Mouse (Mus musculus) heart, embryonic 11.5 days (tissue): ENCODE data around the gene Tex48. TPM values are rescaled to one million over a fixed set of nuclear protein-coding genes. Genes with fewer than 3 reads are reported as not detected.

ENCODE experiments used
- ATAC-seq: fragments of 200-750 bp; cut with Nextera tagmentation; replicated peaks from 2 replicates; pipeline ENCODE4 v1.8.0; 2017; ENCODE audit warnings: moderate library complexity; ENCODE audit not compliant: insufficient number of reproducible peaks, low FRiP score, low TSS enrichment
- H3K27ac ChIP-seq: fragments of 300-500 bp; sonication (generic); 2 replicates; pipeline ENCODE4 v1.5.1; 2014; ENCODE audit warnings: mild to moderate bottlenecking, low read depth, low read length
- H3K27me3 ChIP-seq: fragments of 300-500 bp; sonication (generic); 2 replicates; pipeline ENCODE4 v1.6.1; 2014; ENCODE audit warnings: mild to moderate bottlenecking, low read length, mixed read lengths; ENCODE audit not compliant: control insufficient read depth, insufficient read depth
- H3K36me3 ChIP-seq: fragments of 300-500 bp; sonication (generic); 2 replicates; pipeline ENCODE4 v1.6.1; 2014; ENCODE audit warnings: mild to moderate bottlenecking, low read length, moderate library complexity, mixed read lengths; ENCODE audit not compliant: control insufficient read depth, insufficient read depth
- H3K4me1 ChIP-seq: fragments of 300-500 bp; sonication (generic); 2 replicates; pipeline ENCODE4 v1.6.1; 2014; ENCODE audit warnings: low read length; ENCODE audit not compliant: control insufficient read depth, insufficient read depth
- H3K4me2 ChIP-seq: fragments of 300-500 bp; sonication (generic); 2 replicates; pipeline ENCODE4 v1.6.1; 2014; ENCODE audit warnings: mild to moderate bottlenecking, moderate library complexity
- H3K4me3 ChIP-seq: fragments of 300-500 bp; sonication (generic); 2 replicates; pipeline ENCODE4 v1.5.1; 2014; ENCODE audit warnings: low read depth, low read length
- H3K9ac ChIP-seq: fragments of 300-500 bp; sonication (generic); 2 replicates; pipeline ENCODE4 v1.6.1; 2014; ENCODE audit warnings: mild to moderate bottlenecking, low read depth, low read length, moderate library complexity
- H3K9me3 ChIP-seq: fragments of 300-500 bp; sonication (generic); replicated peaks from 2 replicates; pipeline ENCODE4 v1.6.1; 2016; ENCODE audit warnings: low read length; ENCODE audit not compliant: control insufficient read depth
- WGBS: fragments of 180-500 bp; shearing (Covaris S2); extraction: QIAGEN DNeasy Blood & Tissue Kit; methylation state at CpG from one replicate; pipeline ENCODE4 v1.1.7; 2014; ENCODE audit not compliant: insufficient replicate concordance; 5-methylcytosine and 5-hydroxymethylcytosine counted together
- polyA plus RNA-seq: library from polyadenylated mRNA; unstranded; fragments of >200 nt; fragmentation: Nextera tagmentation; extraction: Ambion mirVana; gene quantifications from 2 replicates; pipeline ENCODE4 v1.2.1, GENCODE M21; 2014

The Tex48 gene
- polyA plus RNA-seq, 1 experiment from 2014 or later, result not detected

DNA sequence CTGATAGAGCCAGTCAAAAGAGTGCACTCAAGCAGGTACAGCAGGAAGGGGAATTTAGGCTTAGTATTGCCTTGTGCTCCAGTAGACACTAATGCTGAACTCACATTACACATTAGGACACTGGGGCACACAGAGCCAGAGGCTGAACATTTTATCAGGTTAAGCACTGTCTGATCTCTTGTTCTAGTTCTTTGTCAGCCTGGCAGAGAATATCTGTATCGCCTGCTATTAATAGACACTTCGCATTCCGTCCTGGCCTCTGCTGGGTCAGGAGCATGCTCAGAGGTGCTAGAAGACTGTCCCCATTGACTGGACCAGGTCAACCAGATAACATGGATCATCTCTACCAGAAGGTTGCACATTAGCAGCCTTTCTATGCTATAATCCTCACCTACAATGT lies 16.7 kb downstream of the Tex48 start:
- no peak overlapping the region for H3K4me2 ChIP-seq
- WGBS, result 41% methylated on average over 3 of the region's 3 CpGs
- ATAC-seq, result no peak; the same call in 1 of the 2 replicates
- H3K9me3 ChIP-seq, result no peaks in the 10 kb centered on the region
- no peak overlapping the region for H3K9ac ChIP-seq
- no peaks in the 10 kb centered on the region for H3K36me3 ChIP-seq
- H3K4me3 ChIP-seq, result no peak overlapping the region
- H3K27ac ChIP-seq, result peak overlapping the region; percentile 35; the same call in 1 of the 2 replicates
- H3K27me3 ChIP-seq, result no peaks in the 10 kb centered on the region
- no peaks in the 10 kb centered on the region for H3K4me1 ChIP-seq

DNA sequence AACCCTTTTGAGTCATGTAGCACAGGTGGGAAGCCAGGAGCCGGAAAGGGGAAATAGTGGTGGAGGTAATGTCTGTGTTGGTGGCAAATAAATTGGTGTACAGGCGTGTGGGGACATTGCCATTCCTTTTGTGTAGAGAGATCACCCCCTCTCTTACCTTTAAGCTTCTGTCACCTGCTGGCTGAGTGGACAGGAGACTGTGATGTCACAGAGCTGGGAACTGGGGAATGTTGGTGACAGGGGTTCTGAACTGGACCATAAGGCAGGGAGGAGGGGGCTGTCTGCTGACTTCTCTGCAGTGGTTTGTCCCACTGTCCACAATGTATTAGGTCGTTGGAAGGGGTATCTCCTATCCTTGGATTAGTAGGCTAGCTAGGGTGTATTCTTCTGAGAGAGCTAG lies 17.3 kb downstream of the Tex48 start, which contains the start of gene Gm11213:
Gene Gm11213, minus strand, starts transcription at position 317 of the 400 bp plus-strand sequence.
- H3K4me2 ChIP-seq, result no peak within 1 kb of the TSS
- H3K36me3 ChIP-seq, result no peaks in the 10 kb centered on the region
- peak within 1 kb of the TSS; percentile 35; the same call in 1 of the 2 replicates for H3K27ac ChIP-seq
- H3K9me3 ChIP-seq, result no peaks in the 10 kb centered on the region
- 0 out of 2 replicates have a peak, but pooled peaks have one; percentile 18 for ATAC-seq
- H3K4me1 ChIP-seq, result no peaks in the 10 kb centered on the region
- WGBS, result 70% methylated on average over 3 of the region's 3 CpGs
- no peak within 1 kb of the TSS for H3K9ac ChIP-seq
- H3K27me3 ChIP-seq, result no peaks in the 10 kb centered on the region
- H3K4me3 ChIP-seq, result no peak within 1 kb of the TSS

DNA sequence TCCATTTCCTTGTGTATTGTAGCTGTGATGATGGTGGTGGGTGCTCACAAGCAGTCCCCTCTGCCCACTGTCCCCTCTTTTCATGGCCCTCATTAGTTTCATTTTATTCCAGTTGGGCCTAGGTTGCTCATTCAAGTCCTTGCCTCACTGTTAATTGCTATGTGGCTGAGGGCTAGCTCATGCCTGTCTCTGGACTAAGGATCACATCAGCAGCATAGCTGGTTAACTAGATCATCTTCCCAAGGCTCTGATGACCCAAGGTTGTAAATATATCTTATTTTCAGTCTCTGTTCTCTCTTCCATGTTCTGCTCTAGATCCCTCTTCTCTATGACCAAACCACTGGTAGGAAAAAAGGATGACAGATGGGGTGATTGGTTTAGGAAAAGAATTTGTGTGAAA lies 21.0 kb downstream of the Tex48 start:
- Histone ChIP-seq H3K4me2 (no peak overlapping the region), H3K9ac (no peak overlapping the region), H3K4me1 (no peaks in the 10 kb centered on the region), H3K27ac (no peak overlapping the region), H3K9me3 (no peaks in the 10 kb centered on the region), H3K4me3 (no peak overlapping the region), H3K36me3 (no peaks in the 10 kb centered on the region), H3K27me3 (no peaks in the 10 kb centered on the region)
- ATAC-seq, result no peak

DNA sequence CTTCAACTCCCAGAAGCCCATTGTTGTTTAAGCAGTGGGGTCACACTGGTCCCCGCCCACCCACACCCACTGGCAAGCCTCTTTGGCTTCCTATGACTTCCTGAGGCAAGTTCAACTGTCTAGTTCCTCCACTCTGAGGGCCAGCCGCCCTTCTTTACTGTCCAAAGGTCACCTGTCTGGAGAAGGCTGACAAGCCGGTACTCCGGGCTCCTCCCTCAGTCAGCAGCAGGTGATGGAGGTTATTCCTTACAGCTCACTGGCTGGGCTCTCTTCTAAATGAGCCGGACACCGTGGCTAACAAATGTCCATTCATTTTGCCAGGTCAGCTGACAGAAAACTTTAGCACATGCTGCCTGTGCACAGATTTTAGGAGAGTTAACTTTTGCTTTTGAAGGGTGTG lies 21.4 kb downstream of the Tex48 start:
- no peaks in the 10 kb centered on the region for H3K9me3 ChIP-seq
- WGBS, result 81% methylated on average over 6 of the region's 6 CpGs
- no peak for ATAC-seq
- no peak overlapping the region for H3K9ac ChIP-seq
- no peak overlapping the region for H3K4me2 ChIP-seq
- no peak overlapping the region for H3K4me3 ChIP-seq
- no peak overlapping the region for H3K27ac ChIP-seq
- H3K4me1 ChIP-seq, result no peaks in the 10 kb centered on the region
- no peaks in the 10 kb centered on the region for H3K36me3 ChIP-seq
- no peaks in the 10 kb centered on the region for H3K27me3 ChIP-seq

DNA sequence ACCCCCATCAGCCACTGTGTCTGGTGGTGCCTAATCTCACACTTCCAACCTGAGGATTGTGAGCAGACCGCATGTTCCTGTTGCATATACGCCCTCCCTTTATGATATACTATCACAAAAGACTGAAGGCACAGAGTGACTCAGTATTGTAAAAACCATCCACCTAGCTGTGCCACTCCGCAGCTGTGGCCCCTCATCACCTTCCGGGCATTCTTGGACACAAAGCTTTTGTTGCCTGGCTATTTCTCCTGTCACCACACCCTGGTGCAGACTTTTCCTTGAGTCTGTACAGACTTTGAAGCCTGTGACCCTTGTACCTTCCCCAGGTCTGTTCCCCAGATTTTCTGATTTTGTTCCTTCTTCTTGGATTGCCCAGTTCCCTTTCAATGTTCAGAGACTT lies 26.2 kb downstream of the Tex48 start:
- Histone ChIP-seq H3K4me3 (no peak overlapping the region), H3K4me1 (no peaks in the 10 kb centered on the region), H3K4me2 (no peak overlapping the region), H3K36me3 (no peaks in the 10 kb centered on the region), H3K27me3 (no peaks in the 10 kb centered on the region), H3K9ac (no peak overlapping the region), H3K27ac (no peak overlapping the region), H3K9me3 (no peaks in the 10 kb centered on the region)
- ATAC-seq, result no peak
- WGBS, result 89% methylated on average over 4 of the region's 4 CpGs

DNA sequence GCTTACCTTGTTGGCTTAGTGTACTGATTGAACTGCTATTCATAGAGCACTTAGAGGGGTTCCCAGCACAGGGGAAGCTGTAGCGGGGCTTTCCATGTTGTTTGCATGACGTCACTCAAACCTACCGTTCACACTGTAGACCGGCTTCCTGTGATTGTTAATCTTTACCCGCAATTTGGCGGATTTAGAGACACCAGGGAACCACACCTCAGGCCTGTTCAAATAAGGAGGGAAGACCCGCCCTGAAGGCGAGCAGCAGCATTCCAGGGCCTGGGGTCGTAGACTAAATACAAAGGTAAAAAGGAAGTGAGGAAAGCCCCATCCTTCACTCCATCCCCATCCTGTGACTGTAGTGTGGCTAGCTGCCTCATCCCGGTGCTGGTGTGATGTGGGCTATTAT lies 27.0 kb downstream of the Tex48 start:
- H3K9me3 ChIP-seq, result no peaks in the 10 kb centered on the region
- no peaks in the 10 kb centered on the region for H3K36me3 ChIP-seq
- H3K4me1 ChIP-seq, result no peaks in the 10 kb centered on the region
- ATAC-seq, result no peak
- no peak overlapping the region for H3K9ac ChIP-seq
- WGBS, result 64% methylated on average over 10 of the region's 10 CpGs
- H3K27me3 ChIP-seq, result no peaks in the 10 kb centered on the region
- H3K4me3 ChIP-seq, result no peak overlapping the region
- no peak overlapping the region for H3K27ac ChIP-seq
- no peak overlapping the region for H3K4me2 ChIP-seq

DNA sequence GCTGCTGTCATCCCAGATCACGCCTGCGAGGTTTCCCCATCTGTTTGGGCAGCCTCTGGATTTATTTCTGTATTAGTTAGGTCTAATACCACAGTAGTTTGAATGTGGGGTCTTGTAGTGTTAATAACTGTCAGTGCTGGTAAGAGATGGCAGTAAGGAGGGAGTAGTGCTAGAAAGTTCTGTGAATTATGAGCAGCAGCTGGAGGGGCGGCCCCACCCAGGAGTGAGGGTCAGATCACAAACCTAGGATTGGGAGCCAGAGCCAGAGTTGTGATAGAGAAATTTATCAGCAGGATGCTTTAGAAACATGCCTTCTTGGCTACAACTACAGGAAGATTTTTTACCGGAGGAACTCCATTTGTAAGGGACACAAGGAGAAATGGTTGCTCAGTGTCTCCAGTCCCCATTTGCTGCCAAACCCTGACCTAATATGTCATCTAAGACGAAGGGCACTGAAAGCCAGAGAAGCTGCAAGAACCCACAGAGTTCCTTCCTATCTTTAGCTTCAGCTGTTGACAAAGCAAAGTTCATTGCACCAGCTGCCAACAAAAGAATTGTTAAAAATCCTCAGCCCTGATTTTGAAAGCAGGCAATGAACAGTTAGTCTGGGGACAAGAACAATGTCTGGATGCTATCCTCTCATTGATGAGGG lies 27.6 kb downstream of the Tex48 start:
- ATAC-seq, result no peak
- Histone ChIP-seq H3K27ac (no peak overlapping the region), H3K4me3 (no peak overlapping the region), H3K9ac (no peak overlapping the region), H3K4me1 (no peaks in the 10 kb centered on the region), H3K36me3 (no peaks in the 10 kb centered on the region), H3K27me3 (no peaks in the 10 kb centered on the region), H3K4me2 (no peak overlapping the region), H3K9me3 (no peaks in the 10 kb centered on the region)
- WGBS, result 69% methylated on average over 5 of the region's 5 CpGs

DNA sequence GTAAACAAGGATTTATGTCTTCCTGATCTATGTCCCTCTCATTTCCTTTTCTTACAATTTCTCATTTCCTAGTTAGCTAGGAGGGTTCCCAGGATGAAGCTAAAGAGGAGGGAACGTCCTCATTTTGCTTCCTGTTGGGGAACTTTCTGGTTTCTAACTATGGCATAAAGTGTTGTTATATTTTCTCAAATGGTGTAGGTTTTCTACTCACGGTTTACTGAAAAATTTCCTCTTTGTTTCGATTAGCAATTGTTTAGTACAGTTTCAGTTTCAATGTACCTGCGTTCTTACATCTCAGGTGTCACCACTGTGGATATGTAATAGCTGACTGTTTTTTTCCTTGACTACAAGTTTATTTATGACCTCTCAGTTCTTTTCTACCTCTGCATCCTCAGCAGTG lies 31.7 kb downstream of the Tex48 start:
- H3K36me3 ChIP-seq, result no peaks in the 10 kb centered on the region
- no peak overlapping the region for H3K9ac ChIP-seq
- 74% methylated on average over 4 of the region's 4 CpGs for WGBS
- no peak overlapping the region for H3K27ac ChIP-seq
- H3K9me3 ChIP-seq, result no peaks in the 10 kb centered on the region
- H3K4me3 ChIP-seq, result no peak overlapping the region
- ATAC-seq, result no peak
- H3K4me2 ChIP-seq, result no peak overlapping the region
- H3K27me3 ChIP-seq, result no peaks in the 10 kb centered on the region
- H3K4me1 ChIP-seq, result no peaks in the 10 kb centered on the region; the same call in 1 of the 2 replicates

DNA sequence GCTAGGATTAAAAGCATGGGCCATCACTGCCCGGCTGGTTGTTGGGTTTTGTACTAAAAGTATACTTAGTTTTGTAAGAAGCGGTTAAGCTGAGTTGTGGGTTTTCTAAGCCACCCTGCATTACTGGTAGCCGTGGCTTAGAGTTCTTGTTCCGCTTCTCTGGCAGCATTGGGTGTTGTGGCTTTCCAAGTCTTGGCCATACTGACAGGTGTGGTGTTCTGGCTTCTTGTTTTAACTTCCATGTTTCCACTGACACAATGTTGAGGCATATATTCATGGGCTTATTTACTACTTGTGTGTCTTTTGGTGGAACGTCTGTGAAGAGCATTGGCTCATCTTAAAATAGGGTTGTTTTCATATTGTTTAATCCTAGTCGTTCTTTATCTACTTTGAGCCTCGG lies 32.2 kb downstream of the Tex48 start:
- no peak for ATAC-seq
- Histone ChIP-seq H3K4me3 (no peak overlapping the region), H3K4me1 (no peaks in the 10 kb centered on the region; the same call in 1 of the 2 replicates), H3K36me3 (no peaks in the 10 kb centered on the region), H3K9ac (no peak overlapping the region), H3K9me3 (no peaks in the 10 kb centered on the region), H3K27ac (no peak overlapping the region), H3K27me3 (no peaks in the 10 kb centered on the region), H3K4me2 (no peak overlapping the region)
- WGBS, result 80% methylated on average over 7 of the region's 7 CpGs
